Comparison of ENCODE assay signal across 29 mouse cellular contexts in genomic region chr12:37251688-37252087, GRCm38 (mm10). TPM values are rescaled to one million over a fixed set of nuclear protein-coding genes. Genes with fewer than 3 reads are reported as not detected.
"Had no signal": no experiment of that assay in that cellular context is flagged by ENCODE, and none has a peak within 500 bp of the region (broad histone marks: within the 10 kb centered on the region; RNA-seq: fewer than 3 reads in every experiment).

No protein-coding gene starts in this region.

- ATAC-seq: liver, embryonic 12.5 days; liver, postnatal 0 days; lung, postnatal 0 days; midbrain, embryonic 13.5 days; midbrain, embryonic 15.5 days; midbrain, embryonic 16.5 days had no signal

- H3K9me3 ChIP-seq: limb, embryonic 10.5 days; limb, embryonic 12.5 days; limb, embryonic 13.5 days; limb, embryonic 15.5 days; liver, embryonic 12.5 days; liver, embryonic 13.5 days; liver, embryonic 15.5 days; lung, embryonic 15.5 days; megakaryocyte, embryonic 14.5 days; midbrain, embryonic 10.5 days; midbrain, embryonic 12.5 days; midbrain, embryonic 13.5 days; midbrain, embryonic 15.5 days had no signal

- DNase-seq: liver, embryonic 13.5 days; liver, postnatal 0 days; lung, adult 18-20 months; lung, adult 2 months; lung, embryonic 14.5 days; lung, postnatal 10 days; lung, postnatal 14 days; lung, postnatal 36 days; midbrain, embryonic 14.5 days had no signal

- H3K4me2 ChIP-seq: limb, embryonic 12.5 days; limb, embryonic 13.5 days; limb, embryonic 15.5 days; liver, embryonic 11.5 days; liver, embryonic 12.5 days; liver, embryonic 13.5 days; liver, embryonic 15.5 days; lung, embryonic 14.5 days; lung, embryonic 15.5 days; midbrain, embryonic 11.5 days; midbrain, embryonic 12.5 days; midbrain, embryonic 13.5 days; midbrain, embryonic 15.5 days had no signal

- H3K4me3 ChIP-seq: left cerebral cortex, adult 2 months; limb, embryonic 10.5 days; limb, embryonic 12.5 days; limb, embryonic 13.5 days; limb, embryonic 15.5 days; liver, embryonic 12.5 days; liver, embryonic 13.5 days; liver, embryonic 15.5 days; lung, embryonic 15.5 days; megakaryocyte, embryonic 14.5 days; midbrain, embryonic 10.5 days; midbrain, embryonic 12.5 days; midbrain, embryonic 13.5 days; midbrain, embryonic 15.5 days; myocyte had no signal

- H3K4me1 ChIP-seq: limb, embryonic 12.5 days; limb, embryonic 15.5 days; liver, embryonic 12.5 days; liver, embryonic 13.5 days; liver, embryonic 15.5 days; lung, embryonic 15.5 days; megakaryocyte, embryonic 14.5 days; midbrain, embryonic 10.5 days; midbrain, embryonic 12.5 days; midbrain, embryonic 13.5 days; midbrain, embryonic 15.5 days had no signal

- H3K27ac ChIP-seq: left cerebral cortex, adult 2 months; limb, embryonic 10.5 days; limb, embryonic 12.5 days; limb, embryonic 13.5 days; limb, embryonic 15.5 days; liver, embryonic 12.5 days; liver, embryonic 13.5 days; liver, embryonic 14.5 days; liver, embryonic 15.5 days; lung, embryonic 15.5 days; macrophage; midbrain, embryonic 10.5 days; midbrain, embryonic 12.5 days; midbrain, embryonic 13.5 days; midbrain, embryonic 15.5 days had no signal

- H3K9ac ChIP-seq: limb, embryonic 12.5 days; limb, embryonic 13.5 days; limb, embryonic 15.5 days; liver, embryonic 12.5 days; liver, embryonic 13.5 days; liver, embryonic 14.5 days; liver, embryonic 15.5 days; liver, postnatal 0 days; lung, embryonic 14.5 days; lung, embryonic 15.5 days; midbrain, embryonic 12.5 days; midbrain, embryonic 13.5 days; midbrain, embryonic 15.5 days had no signal

- H3K27me3 ChIP-seq: limb, embryonic 12.5 days; limb, embryonic 13.5 days; limb, embryonic 15.5 days; liver, embryonic 12.5 days; liver, embryonic 13.5 days; liver, embryonic 15.5 days; lung, embryonic 15.5 days; megakaryocyte, embryonic 14.5 days; midbrain, embryonic 12.5 days; midbrain, embryonic 13.5 days; midbrain, embryonic 15.5 days had no signal

- H3K36me3 ChIP-seq: limb, embryonic 10.5 days; limb, embryonic 12.5 days; limb, embryonic 13.5 days; limb, embryonic 15.5 days; liver, embryonic 12.5 days; liver, embryonic 13.5 days; liver, embryonic 15.5 days; lung, embryonic 15.5 days; midbrain, embryonic 10.5 days; midbrain, embryonic 12.5 days; midbrain, embryonic 13.5 days; midbrain, embryonic 15.5 days had no signal

RNA-seq across cellular contexts. Expression of gene Agmo, which starts 10.2 kb away (rescaled TPM):
- polyA plus RNA-seq: myocyte had no signal
